Mouse (Mus musculus) neutrophil, adult 5-6 weeks (primary cell): ENCODE measurements at regions not wholly inside any gene's neighbourhood (a gene's known extent, or its start where the extent isn't known, plus 50 kb on each side); places are given as distances from the start of the nearest gene placed in this dataset.

ENCODE experiments used
- ATAC-seq: fragments of 151-379, 151-347 bp; 2 replicates; pipeline ENCODE4 v1.8.0; 2017; ENCODE audit warnings: mild to moderate bottlenecking, moderate TSS enrichment; ENCODE audit not compliant: insufficient number of reproducible peaks, poor library complexity, low FRiP score, severe bottlenecking; ENCODE audit errors: extremely low read depth

GRCm38 (mm10) chr13:42574189-42574588 lies 106.2 kb upstream of the Phactr1 start:
- no peak for ATAC-seq

GRCm38 (mm10) chr13:42575725-42576426 lies 104.5 kb upstream of the Phactr1 start:
- ATAC-seq: no peak

DNA sequence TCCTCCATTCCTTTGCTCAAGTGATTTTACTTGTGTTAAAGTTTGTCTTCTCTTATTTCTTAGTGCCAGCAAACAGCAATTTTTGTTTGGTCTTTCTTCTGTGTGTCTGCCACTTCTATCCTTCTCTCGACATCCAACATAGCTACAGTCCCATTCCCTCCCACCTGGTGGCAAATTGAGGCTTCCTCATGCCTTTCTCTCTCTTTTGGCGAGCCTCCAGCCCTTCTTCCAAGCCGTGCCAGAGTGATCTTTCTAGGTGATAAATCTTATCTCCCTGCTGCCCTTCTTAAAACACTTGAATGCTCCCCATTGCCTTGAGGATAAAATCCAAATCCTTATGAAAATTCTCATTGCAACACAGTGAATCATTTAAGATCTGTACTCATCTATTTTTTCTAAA lies 101.0 kb upstream of the Phactr1 start:
- no peak for ATAC-seq

GRCm38 (mm10) chr13:42589136-42589535 lies 91.3 kb upstream of the Phactr1 start:
- no peak for ATAC-seq

- ATAC-seq: no peak
These were observed 90.8 kb upstream of the Phactr1 start for GRCm38 (mm10) chr13:42589607-42590006.

DNA sequence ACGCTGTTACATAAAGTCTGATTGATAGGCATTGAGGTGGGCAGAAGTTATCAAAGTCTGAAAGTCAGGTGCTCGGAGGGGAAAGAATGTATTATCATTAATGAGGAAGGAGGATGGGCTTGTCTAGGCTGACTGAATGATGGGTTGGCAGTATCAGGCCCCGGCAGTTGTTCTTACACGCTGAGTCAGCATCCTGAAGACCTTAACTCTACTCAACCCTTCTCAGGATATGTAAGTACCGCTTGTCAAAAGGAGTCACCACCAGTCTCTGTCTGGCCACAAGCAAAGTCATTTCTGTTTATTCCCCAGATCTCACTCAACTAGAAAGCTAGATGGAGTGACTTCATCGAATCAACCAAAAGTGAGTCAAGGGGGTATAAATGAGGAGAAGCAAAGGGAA lies 90.0 kb upstream of the Phactr1 start:
- ATAC-seq: no peak

DNA sequence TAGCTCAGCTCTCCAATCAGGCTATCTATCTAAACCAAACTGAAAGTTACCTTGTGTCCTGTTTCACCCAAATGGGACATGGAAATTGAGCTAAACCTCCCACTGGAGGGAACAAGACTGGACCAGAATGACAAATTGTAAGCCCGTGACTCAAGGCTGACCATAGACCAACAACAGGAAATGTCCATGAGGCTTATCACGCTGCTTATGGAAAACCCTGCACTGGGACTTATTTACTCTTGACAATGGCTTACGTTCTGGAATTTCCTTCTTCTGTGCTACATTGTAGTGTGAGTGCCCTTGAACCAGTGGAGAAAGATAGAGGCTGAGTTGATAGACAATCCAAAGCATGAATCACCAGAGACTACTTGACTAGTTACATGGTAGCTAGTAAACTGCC lies 87.5 kb upstream of the Phactr1 start:
- no peak for ATAC-seq

GRCm38 (mm10) chr13:42593488-42594170 lies 86.8 kb upstream of the Phactr1 start:
- ATAC-seq: no peak

DNA sequence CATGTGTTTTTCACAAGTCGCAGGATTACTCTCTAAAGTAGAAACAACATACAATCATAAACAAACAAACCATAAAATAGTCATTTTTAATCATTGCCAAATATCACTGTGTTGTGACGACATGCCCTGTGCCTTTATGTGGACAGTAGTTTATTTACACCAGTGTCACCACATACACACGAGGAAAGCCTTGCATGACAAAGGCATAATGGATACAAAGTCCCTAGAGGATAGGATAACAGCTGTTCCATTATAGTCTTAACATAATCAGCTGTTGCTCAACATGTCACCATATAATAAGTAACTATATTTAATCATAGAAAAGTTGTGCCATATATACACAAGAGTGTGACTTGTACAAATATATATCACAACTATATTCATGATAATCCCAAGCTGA lies 85.2 kb upstream of the Phactr1 start:
- no peak for ATAC-seq

DNA sequence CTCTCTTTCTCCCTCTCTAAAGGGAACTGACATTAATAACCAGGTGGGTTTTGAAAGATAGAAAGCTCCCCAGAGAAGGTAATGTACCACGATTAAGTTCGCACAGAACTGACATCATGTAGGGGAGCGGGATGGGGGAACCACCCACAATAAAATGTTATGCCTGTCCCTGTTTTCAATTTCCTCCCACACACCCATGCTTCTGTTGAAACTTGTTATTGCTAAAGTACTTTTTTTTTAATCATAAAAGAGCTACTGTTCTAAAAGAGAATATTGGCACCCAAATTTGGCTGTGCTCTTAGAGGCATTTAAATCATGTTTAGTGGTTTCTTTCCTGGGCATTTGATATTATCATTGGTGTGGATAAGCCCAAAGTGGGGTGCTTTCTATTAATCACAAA lies 82.6 kb upstream of the Phactr1 start:
- ATAC-seq: no peak

DNA sequence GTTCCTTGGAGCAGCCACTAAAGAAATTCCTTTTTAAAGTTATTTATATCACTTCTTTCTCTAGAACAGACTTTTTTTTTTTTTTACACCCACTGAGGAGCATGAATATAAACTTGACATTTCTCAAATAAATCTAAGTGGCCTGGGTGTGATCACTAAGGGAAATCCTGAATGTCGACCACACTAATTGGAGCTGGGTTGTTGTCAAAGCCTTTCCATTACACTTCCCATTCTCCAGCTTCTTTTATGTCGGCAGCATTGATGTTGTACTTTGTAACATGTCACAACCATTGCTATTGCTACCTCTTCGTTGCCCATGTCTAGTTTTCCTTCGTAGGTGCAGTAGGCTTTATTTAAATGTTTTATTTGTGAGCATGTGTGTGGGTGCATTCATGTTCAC lies 77.1 kb upstream of the Phactr1 start:
- ATAC-seq: no peak

- ATAC-seq: no peak
These were observed 72.7 kb upstream of the Phactr1 start for GRCm38 (mm10) chr13:42607735-42608134.

GRCm38 (mm10) chr13:42608963-42609362 lies 71.5 kb upstream of the Phactr1 start:
- ATAC-seq: no peak

- ATAC-seq: no peak
These were observed 67.1 kb upstream of the Phactr1 start for GRCm38 (mm10) chr13:42613326-42613725.

- no peak for ATAC-seq
These were observed 64.6 kb upstream of the Phactr1 start for GRCm38 (mm10) chr13:42615826-42616225.

DNA sequence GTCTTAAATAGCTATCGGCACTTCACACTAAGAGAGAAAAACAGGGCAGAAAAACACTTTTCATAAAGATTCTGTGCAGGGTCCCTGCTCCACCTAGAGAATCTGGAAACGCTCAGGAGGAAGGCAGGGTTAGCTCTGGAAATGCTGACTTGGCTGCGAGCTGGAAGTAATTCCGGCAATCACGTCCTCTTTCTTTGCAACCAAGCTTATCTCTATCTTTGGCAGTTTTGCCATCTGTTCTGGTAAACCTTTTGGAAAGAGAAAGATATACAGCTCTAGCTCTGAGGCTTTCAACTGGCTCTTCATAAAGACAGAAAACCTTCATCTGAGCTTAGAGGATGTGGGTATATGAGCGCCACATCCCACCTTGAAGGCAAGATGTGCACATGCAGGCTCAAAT lies 63.2 kb upstream of the Phactr1 start:
- no peak for ATAC-seq

GRCm38 (mm10) chr13:42617844-42618243 lies 62.6 kb upstream of the Phactr1 start:
- ATAC-seq: no peak

- ATAC-seq: no peak
These were observed 60.7 kb upstream of the Phactr1 start for GRCm38 (mm10) chr13:42619555-42620280.

- no peak for ATAC-seq
These were observed 56.9 kb upstream of the Phactr1 start for GRCm38 (mm10) chr13:42623491-42623890.
